In genomic region chr15:78700420-78700819, GRCm38 (mm10) we compare ENCODE assay signal across 28 mouse cellular contexts. TPM values are rescaled to one million over a fixed set of nuclear protein-coding genes. Genes with fewer than 3 reads are reported as not detected.
"Had no signal": no experiment of that assay in that cellular context is flagged by ENCODE, and none has a peak within 500 bp of the region (broad histone marks: within the 10 kb centered on the region; RNA-seq: fewer than 3 reads in every experiment).

No protein-coding gene starts in this region.

- H3K4me3 ChIP-seq: embryonic facial prominence, embryonic 10.5 days; embryonic facial prominence, embryonic 12.5 days; embryonic facial prominence, embryonic 13.5 days; embryonic facial prominence, embryonic 15.5 days; erythroblast, embryonic 14.5 days; forebrain, embryonic 10.5 days; forebrain, embryonic 12.5 days; forebrain, embryonic 13.5 days; forebrain, embryonic 15.5 days; gastrocnemius, adult 2 months; heart, adult 2 months; heart, embryonic 10.5 days had no signal

- H3K27me3 ChIP-seq: embryonic facial prominence, embryonic 12.5 days; embryonic facial prominence, embryonic 15.5 days; forebrain, embryonic 15.5 days had no signal

- H3K36me3 ChIP-seq: embryonic facial prominence, embryonic 10.5 days; embryonic facial prominence, embryonic 12.5 days; embryonic facial prominence, embryonic 13.5 days; embryonic facial prominence, embryonic 15.5 days; forebrain, embryonic 10.5 days; forebrain, embryonic 12.5 days; forebrain, embryonic 15.5 days; heart, embryonic 10.5 days had no signal

- H3K4me2 ChIP-seq: embryonic facial prominence, embryonic 12.5 days; embryonic facial prominence, embryonic 13.5 days; embryonic facial prominence, embryonic 15.5 days; forebrain, embryonic 12.5 days; forebrain, embryonic 13.5 days; forebrain, embryonic 15.5 days had no signal

- H3K9me3 ChIP-seq: embryonic facial prominence, embryonic 10.5 days; embryonic facial prominence, embryonic 12.5 days; embryonic facial prominence, embryonic 13.5 days; embryonic facial prominence, embryonic 15.5 days; forebrain, embryonic 10.5 days; forebrain, embryonic 12.5 days; forebrain, embryonic 13.5 days; forebrain, embryonic 15.5 days; heart, embryonic 10.5 days had no signal

- H3K27ac ChIP-seq: embryonic facial prominence, embryonic 10.5 days; embryonic facial prominence, embryonic 12.5 days; embryonic facial prominence, embryonic 13.5 days; embryonic facial prominence, embryonic 15.5 days; forebrain, embryonic 10.5 days; forebrain, embryonic 12.5 days; forebrain, embryonic 13.5 days; forebrain, embryonic 15.5 days; gastrocnemius, adult 2 months; heart, adult 2 months; heart, embryonic 10.5 days had no signal

- DNase-seq: cerebellum, adult 9-11 months; cerebellum, postnatal 10 days; cerebellum, postnatal 14 days; cerebellum, postnatal 25 days; cerebellum, postnatal 36 days; embryo, embryonic 11 days; forebrain, postnatal 0 days; gastrocnemius, adult 2 months; gastrocnemius, postnatal 10 days; gastrocnemius, postnatal 14 days; gastrocnemius, postnatal 25 days; gastrocnemius, postnatal 36 days; heart, adult 11 months; heart, adult 18-20 months; heart, adult 2 months had no signal

- H3K9ac ChIP-seq: embryonic facial prominence, embryonic 12.5 days; embryonic facial prominence, embryonic 13.5 days; embryonic facial prominence, embryonic 15.5 days; forebrain, embryonic 12.5 days; forebrain, embryonic 13.5 days; forebrain, embryonic 15.5 days; forebrain, postnatal 0 days had no signal

- H3K4me1 ChIP-seq: embryonic facial prominence, embryonic 12.5 days; embryonic facial prominence, embryonic 15.5 days had no signal

RNA-seq across cellular contexts. Expression of gene Elfn2, which starts 18.2 kb away (rescaled TPM):
- total RNA-seq: common myeloid progenitor, adult 5-6 weeks; granulocyte monocyte progenitor cell, adult 5-6 weeks had no signal
- polyA plus RNA-seq: embryonic facial prominence, embryonic 11.5 days; heart, embryonic 10.5 days had no signal
